Mouse (Mus musculus) neural tube, embryonic 14.5 days (tissue): Measurements from ENCODE around the gene Camsap3. TPM values are rescaled to one million over a fixed set of nuclear protein-coding genes. Genes with fewer than 3 reads are reported as not detected.
"Not testable (repeated sequence)": the region's sequence is repeated elsewhere in the genome, so short reads cannot be mapped to it uniquely, and the experiment has no call there.

Source experiments
- ATAC-seq: fragments of 200-750 bp; cut with Nextera tagmentation; 2 replicates; pipeline ENCODE4 v1.8.0; 2017; ENCODE audit warnings: low read depth, mild to moderate bottlenecking, moderate TSS enrichment, moderate library complexity
- H3K27ac ChIP-seq: fragments of 300-500 bp; sonication (generic); 2 replicates; pipeline ENCODE4 v1.5.1; 2014; ENCODE audit warnings: low read depth, mild to moderate bottlenecking, control low read depth, low read length, moderate library complexity, mixed read lengths
- H3K27me3 ChIP-seq: fragments of 300-500 bp; sonication (generic); 2 replicates; pipeline ENCODE4 v1.6.1; 2014; ENCODE audit warnings: low read length; ENCODE audit not compliant: control insufficient read depth, insufficient read depth
- H3K36me3 ChIP-seq: fragments of 300-500 bp; sonication (generic); 2 replicates; pipeline ENCODE4 v1.6.1; 2014; ENCODE audit warnings: low read length, mixed read lengths; ENCODE audit not compliant: control insufficient read depth, insufficient read depth
- H3K4me1 ChIP-seq: fragments of 300-500 bp; sonication (generic); 2 replicates; pipeline ENCODE4 v1.6.1; 2014; ENCODE audit warnings: low read length; ENCODE audit not compliant: control insufficient read depth, insufficient read depth
- H3K4me2 ChIP-seq: fragments of 300-500 bp; sonication (generic); 2 replicates; pipeline ENCODE4 v1.6.1; 2014; ENCODE audit warnings: mild to moderate bottlenecking, low read depth, low read length, control low read depth
- H3K4me3 ChIP-seq: fragments of 300-500 bp; sonication (generic); 2 replicates; pipeline ENCODE4 v1.5.1; 2014; ENCODE audit warnings: low read depth, low read length, control low read depth, mixed read lengths
- H3K9ac ChIP-seq: fragments of 300-500 bp; sonication (generic); replicated peaks from 2 replicates; pipeline ENCODE4 v1.6.1; 2014; ENCODE audit warnings: low read depth, mild to moderate bottlenecking, control low read depth, low read length, mixed read lengths
- H3K9me3 ChIP-seq: fragments of 300-500 bp; sonication (generic); 2 replicates; pipeline ENCODE4 v1.6.1; 2016; ENCODE audit warnings: low read length; ENCODE audit not compliant: control insufficient read depth
- WGBS: fragments of 180-500 bp; shearing (Covaris S2); extraction: QIAGEN DNeasy Blood & Tissue Kit; methylation state at CpG from one replicate; pipeline ENCODE4 v1.1.7; 2014; 5-methylcytosine and 5-hydroxymethylcytosine counted together
- polyA plus RNA-seq: library from polyadenylated mRNA; unstranded; fragments of >200 nt; fragmentation: Nextera tagmentation; extraction: Ambion mirVana; gene quantifications from 2 replicates; pipeline ENCODE4 v1.2.1, GENCODE M21; 2014

Camsap3 gene
- polyA plus RNA-seq, 1 experiment from 2014 or later: 52.9 TPM

- Histone ChIP-seq H3K27me3 (no peaks in the 10 kb centered on the region), H3K4me1 (0 out of 2 replicates have a peak, but pooled peaks cover 3% of the 10 kb centered on the region), H3K9me3 (no peaks in the 10 kb centered on the region), H3K9ac (no peak overlapping the region), H3K4me3 (no peak overlapping the region), H3K36me3 (no peaks in the 10 kb centered on the region), H3K4me2 (no peak overlapping the region), H3K27ac (no peak overlapping the region)
- 91% methylated on average over 5 of the region's 5 CpGs for WGBS
- no peak for ATAC-seq
Observed at GRCm38 (mm10) chr8:3569784-3570183, 17.3 kb upstream of the Camsap3 start.

GRCm38 (mm10) chr8:3574546-3574945 lies 12.5 kb upstream of the Camsap3 start:
- no peaks in the 10 kb centered on the region for H3K36me3 ChIP-seq
- no peaks in the 10 kb centered on the region for H3K9me3 ChIP-seq
- H3K4me2 ChIP-seq: no peak overlapping the region
- H3K4me1 ChIP-seq: no peaks in the 10 kb centered on the region
- whole genome bisulfite sequencing: 91% methylated on average over 3 of the region's 3 CpGs
- H3K27ac ChIP-seq: no peak overlapping the region
- H3K4me3 ChIP-seq: no peak overlapping the region
- H3K9ac ChIP-seq: no peak overlapping the region
- H3K27me3 ChIP-seq: no peaks in the 10 kb centered on the region
- no peak for ATAC-seq

- ATAC-seq: no peak
- Histone ChIP-seq H3K36me3 (no peaks in the 10 kb centered on the region), H3K27ac (no peak overlapping the region), H3K4me2 (no peak overlapping the region), H3K9me3 (no peaks in the 10 kb centered on the region), H3K4me1 (no peaks in the 10 kb centered on the region), H3K9ac (no peak overlapping the region), H3K27me3 (no peaks in the 10 kb centered on the region), H3K4me3 (no peak overlapping the region)
- WGBS: 79% methylated on average over 15 of the region's 15 CpGs
Observed at GRCm38 (mm10) chr8:3576211-3576960, 10.7 kb upstream of the Camsap3 start.

- no peaks in the 10 kb centered on the region for H3K9me3 ChIP-seq
- ATAC-seq: no peak
- whole genome bisulfite sequencing: 83% methylated on average over 9 of the region's 9 CpGs
- no peak overlapping the region for H3K4me3 ChIP-seq
- no peak overlapping the region for H3K4me2 ChIP-seq
- no peaks in the 10 kb centered on the region for H3K36me3 ChIP-seq
- H3K9ac ChIP-seq: no peak overlapping the region
- H3K27ac ChIP-seq: no peak overlapping the region
- H3K27me3 ChIP-seq: no peaks in the 10 kb centered on the region
- H3K4me1 ChIP-seq: no peaks in the 10 kb centered on the region
Observed at GRCm38 (mm10) chr8:3579390-3580364, 7.4 kb upstream of the Camsap3 start.

- not testable (repeated sequence) for H3K9ac ChIP-seq, H3K27ac ChIP-seq, H3K27me3 ChIP-seq, H3K9me3 ChIP-seq, H3K36me3 ChIP-seq, H3K4me3 ChIP-seq, H3K4me2 ChIP-seq, H3K4me1 ChIP-seq, ATAC-seq
- WGBS: 93% methylated on average over 1 of the region's 3 CpGs
Observed at GRCm38 (mm10) chr8:3581961-3582360, 5.1 kb upstream of the Camsap3 start.

GRCm38 (mm10) chr8:3586452-3586851 lies 641 bp upstream of the Camsap3 start:
- Histone ChIP-seq H3K9ac (no peak overlapping the region), H3K27me3 (no peaks in the 10 kb centered on the region)
- no peak for ATAC-seq

GRCm38 (mm10) chr8:3587391-3588257 lies 531 bp downstream of the Camsap3 start:
- H3K4me2 ChIP-seq: peak overlapping the region; percentile 73
- 1% methylated on average over 74 of the region's 77 CpGs for WGBS
- no peaks in the 10 kb centered on the region for H3K36me3 ChIP-seq
- peak overlapping the region; percentile 88 for H3K9ac ChIP-seq
- H3K4me1 ChIP-seq: no peaks in the 10 kb centered on the region
- H3K4me3 ChIP-seq: peak overlapping the region; percentile 87
- H3K27ac ChIP-seq: peak overlapping the region; percentile 82
- no peaks in the 10 kb centered on the region for H3K27me3 ChIP-seq
- ATAC-seq: peak; percentile 85
- no peaks in the 10 kb centered on the region for H3K9me3 ChIP-seq

More at GRCm38 (mm10) chr8:3586452-3586851, 641 bp upstream of the Camsap3 start:
- Histone ChIP-seq H3K9me3 (no peaks in the 10 kb centered on the region), H3K4me2 (no peak overlapping the region), H3K4me3 (no peak overlapping the region), H3K4me1 (no peaks in the 10 kb centered on the region), H3K36me3 (no peaks in the 10 kb centered on the region), H3K27ac (no peak overlapping the region)
- WGBS: 96% methylated on average over 2 of the region's 2 CpGs

GRCm38 (mm10) chr8:3588258-3588633 lies 1.2 kb downstream of the Camsap3 start:
- Histone ChIP-seq H3K36me3 (no peaks in the 10 kb centered on the region), H3K4me1 (no peaks in the 10 kb centered on the region), H3K4me3 (peak overlapping the region; percentile 87), H3K9ac (peak overlapping the region; percentile 88), H3K4me2 (peak overlapping the region; percentile 73), H3K9me3 (no peaks in the 10 kb centered on the region), H3K27me3 (no peaks in the 10 kb centered on the region), H3K27ac (peak overlapping the region; percentile 82)
- 2% methylated on average over 11 of the region's 11 CpGs for WGBS
- peak; percentile 70 for ATAC-seq
